Mouse (Mus musculus) E14TG2a.4 (cell line): ENCODE data around the gene 1110065P20Rik.

ENCODE experiments used
- CTCF ChIP-seq: conservative IDR thresholded peaks from 2 replicates; pipeline ENCODE4 v1.5.1; 2014; ENCODE audit warnings: low read length
- NANOG ChIP-seq: IDR thresholded peaks from 2 replicates; pipeline ENCODE4 v1.6.1; 2014; ENCODE audit warnings: borderline replicate concordance, low read length, mixed read lengths
- POU5F1 ChIP-seq: IDR thresholded peaks from 2 replicates; pipeline ENCODE4 v1.6.1; 2014; ENCODE audit warnings: low read length, borderline replicate concordance

DNA sequence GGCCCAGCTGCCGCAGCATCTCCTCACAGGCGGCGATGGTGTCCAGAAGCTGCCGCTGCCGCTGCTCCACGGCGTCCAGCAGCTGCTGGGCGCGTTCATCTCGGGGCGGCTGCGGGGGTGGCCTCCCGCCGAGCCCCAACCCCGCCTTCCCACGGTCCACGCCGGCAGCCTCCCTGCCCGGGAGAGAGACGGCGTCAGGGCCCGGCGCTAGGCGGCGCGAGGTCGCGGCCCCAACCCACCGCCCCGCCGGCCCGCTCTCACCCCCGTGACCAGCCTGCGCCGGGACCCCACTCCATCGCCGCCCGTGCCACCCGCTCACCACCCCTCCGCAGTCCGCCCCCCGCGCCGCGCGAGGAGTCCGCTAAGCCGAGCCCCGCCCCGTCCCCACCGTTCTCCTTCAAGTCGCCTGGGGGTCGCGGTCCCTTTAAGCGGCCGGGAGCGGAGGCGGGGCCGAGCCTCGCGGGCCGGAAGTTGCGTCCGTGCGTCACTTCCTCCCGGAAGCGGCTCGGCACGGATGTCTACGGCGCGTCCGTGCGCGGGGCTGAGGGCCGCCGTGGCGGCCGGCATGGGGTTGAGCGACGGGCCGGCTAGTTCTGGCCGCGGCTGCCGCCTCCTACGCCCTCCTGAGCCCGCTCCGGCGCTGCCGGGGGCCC is 609 bp downstream of the 1110065P20Rik start, which contains the start of gene Yrdc:
- TF ChIP-seq CTCF (no peak), NANOG (no peak), POU5F1 (no peak)
